15 mouse cellular contexts compared by ENCODE assay signal in the genomic region with DNA sequence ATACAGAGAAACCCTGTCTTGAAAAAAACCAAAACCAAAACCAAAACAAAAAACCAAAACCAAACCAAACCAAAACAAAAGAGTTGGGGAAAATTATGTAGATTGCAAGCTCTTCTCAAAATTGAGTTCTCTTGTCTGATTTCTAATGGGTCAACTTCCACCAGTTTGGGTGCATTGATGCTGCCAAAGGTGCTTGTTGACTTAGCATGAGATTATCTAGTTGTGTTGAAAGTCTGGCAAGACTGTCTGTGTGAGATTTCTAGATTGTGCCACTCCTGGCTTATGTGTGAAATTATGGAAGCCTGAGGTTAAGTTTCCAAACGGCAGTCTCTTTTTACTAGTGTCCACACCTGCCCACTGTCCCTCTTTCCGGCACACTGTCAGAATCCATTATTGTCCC.
"Had no signal": no experiment of that assay in that cellular context is flagged by ENCODE, and none has a peak within 500 bp of the region (broad histone marks: within the 10 kb centered on the region; RNA-seq: fewer than 3 reads in every experiment).

No protein-coding gene starts in this region.

- H3K9me3 ChIP-seq: neural tube, embryonic 15.5 days; stomach, embryonic 15.5 days had no signal

- H3K27me3 ChIP-seq: neural tube, embryonic 15.5 days; stomach, embryonic 15.5 days had no signal

- H3K27ac ChIP-seq: neural tube, embryonic 15.5 days; stomach, embryonic 15.5 days; stomach, postnatal 0 days had no signal

- H3K4me2 ChIP-seq: neural tube, embryonic 15.5 days; stomach, embryonic 15.5 days had no signal

- H3K36me3 ChIP-seq: neural tube, embryonic 15.5 days; stomach, embryonic 15.5 days had no signal

- H3K9ac ChIP-seq: neural tube, embryonic 15.5 days; stomach, embryonic 15.5 days had no signal

- H3K4me1 ChIP-seq: neural tube, embryonic 15.5 days; stomach, embryonic 15.5 days had no signal

- DNase-seq: retina, postnatal 1 day; right cerebral cortex, adult 18-20 months; right cerebral cortex, postnatal 14 days; right cerebral cortex, postnatal 25 days; right cerebral cortex, postnatal 4 days; spleen, adult 18-20 months; thymus, adult 18-20 months; thymus, adult 2 months; thymus, postnatal 14 days; thymus, postnatal 25 days; thymus, postnatal 36 days; thymus, postnatal 4 days had no signal

- H3K4me3 ChIP-seq: neural tube, embryonic 15.5 days; stomach, embryonic 15.5 days had no signal
